Mouse (Mus musculus): Measurements from ENCODE around the gene A430078G23Rik.
"Not testable (repeated sequence)": the region's sequence is repeated elsewhere in the genome, so short reads cannot be mapped to it uniquely, and the experiment has no call there.

Gene A430078G23Rik

DNA sequence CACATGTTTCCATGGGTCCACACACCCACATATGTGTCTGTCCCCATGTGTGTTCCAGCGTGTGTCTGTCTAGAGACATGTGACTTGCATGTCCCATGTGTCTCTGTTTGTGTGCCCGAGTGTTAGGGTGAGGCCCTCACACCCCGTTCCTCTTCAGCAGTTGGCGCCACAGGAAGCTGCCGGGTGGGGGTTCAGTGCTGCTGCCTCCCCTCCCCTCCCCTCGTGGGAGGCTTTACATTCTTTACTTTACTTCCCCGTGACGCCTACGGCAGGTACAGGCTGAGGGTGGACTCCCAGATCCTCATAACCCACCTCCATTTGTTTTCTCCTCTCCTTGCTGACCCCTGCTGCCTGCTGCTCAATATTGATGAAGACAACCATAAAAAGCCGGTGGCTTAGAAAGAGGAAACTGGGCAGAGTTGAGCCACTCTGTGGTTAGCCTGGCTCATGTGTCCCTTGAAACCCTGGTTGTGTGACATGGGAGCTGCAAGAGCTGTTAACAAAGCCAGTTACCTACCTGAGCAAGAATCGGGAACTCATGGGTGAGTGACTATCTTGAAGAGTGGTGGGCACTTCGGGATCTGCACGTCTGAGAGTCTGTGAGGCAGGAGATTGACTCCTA, at the start of gene A430078G23Rik:
Gene A430078G23Rik, plus strand, starts transcription at position 227 of the 622 bp plus-strand sequence.
- no peak for DNase-seq (ENCODE audit: low read depth, low spot score)

DNA sequence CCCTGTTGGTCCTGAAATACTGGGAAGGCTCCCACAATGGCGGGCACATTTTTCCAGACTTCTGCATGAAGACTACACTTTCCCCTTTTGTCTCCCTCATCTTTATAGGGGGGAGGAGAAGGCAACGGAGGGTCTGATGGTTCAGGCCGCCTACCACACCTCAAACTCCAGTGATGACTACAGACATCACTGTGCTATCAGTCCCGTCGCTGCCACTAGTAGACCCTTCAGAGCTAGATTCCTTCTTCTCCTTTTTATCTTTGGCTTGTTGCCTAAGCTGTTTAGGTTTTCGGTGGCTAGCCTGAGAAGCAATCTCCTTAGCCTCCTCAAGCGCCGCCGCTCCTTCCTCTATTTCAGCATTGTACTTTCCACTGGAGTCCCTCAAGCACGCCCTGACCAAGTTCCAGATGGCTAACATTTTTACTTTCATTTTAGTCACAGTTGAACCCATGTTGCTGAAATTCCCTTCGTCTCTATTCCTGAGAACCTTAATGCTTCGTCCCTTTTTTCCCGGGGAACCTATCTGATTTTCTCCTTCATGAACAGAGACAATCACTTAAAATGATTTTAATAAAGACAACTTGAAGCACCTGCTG, 44.9 kb upstream of the A430078G23Rik start:
- DNase-seq (ENCODE audit: low read depth, low spot score), result not testable (repeated sequence)

DNA sequence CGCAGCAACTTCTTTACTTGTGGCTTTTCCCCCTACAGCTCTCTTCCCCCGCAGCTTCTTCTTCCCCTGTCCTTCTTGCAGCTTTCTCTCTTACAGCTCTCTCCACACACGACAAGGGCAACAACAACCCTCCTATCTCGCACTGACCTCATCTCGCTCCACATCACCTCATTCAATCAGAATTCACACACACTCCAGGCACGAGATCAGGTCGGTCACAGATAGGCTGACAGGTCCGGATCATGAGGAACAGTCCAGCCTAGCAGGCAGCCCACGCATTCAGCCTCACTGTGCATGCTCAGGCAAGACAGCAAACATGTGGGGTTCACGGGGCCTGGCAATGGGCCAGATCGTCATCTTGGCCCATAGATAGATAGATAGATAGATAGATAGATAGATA, 43.6 kb upstream of the A430078G23Rik start:
- DNase-seq (ENCODE audit: low read depth, low spot score), result no peak

DNA sequence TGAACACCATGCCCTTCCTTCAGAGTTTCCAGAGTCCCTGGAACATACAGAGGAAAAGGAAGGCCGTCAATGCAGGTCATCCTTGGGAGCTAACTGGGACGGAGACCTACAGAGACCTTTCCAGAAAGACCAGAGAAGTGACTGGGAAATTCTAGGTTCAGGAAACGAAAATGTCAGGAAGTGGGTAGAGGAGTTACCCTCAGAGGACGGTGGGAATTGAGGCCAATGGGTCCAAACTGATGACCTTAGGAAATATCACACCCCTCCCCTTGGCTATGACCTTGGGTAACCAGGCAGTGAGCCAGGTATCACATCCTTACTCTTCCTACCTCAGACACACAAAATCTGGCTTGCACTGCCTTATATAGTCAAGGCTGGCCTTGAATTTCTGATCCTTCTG, 41.7 kb upstream of the A430078G23Rik start:
- DNase-seq (ENCODE audit: low read depth, low spot score), result no peak

DNA sequence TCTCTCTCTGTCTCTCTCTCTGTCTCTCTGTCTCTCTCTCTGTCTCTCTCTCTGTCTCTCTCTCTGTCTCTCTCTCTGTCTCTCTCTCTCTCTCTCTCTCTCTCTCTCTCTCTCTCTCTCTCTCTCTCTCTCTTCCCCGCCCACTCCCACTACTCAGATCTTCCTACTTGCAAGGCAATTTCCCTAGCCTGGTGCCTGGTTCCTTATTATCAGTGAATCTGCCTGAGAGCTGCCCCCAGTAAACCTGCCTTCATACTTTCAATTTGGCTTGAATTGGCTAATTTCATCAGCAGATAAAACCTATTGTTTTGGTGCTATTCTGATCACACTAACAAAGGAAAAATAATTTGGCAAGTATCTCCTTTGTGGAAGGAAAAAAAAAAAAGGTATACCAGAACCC, 39.8 kb upstream of the A430078G23Rik start:
- not testable (repeated sequence) for DNase-seq (ENCODE audit: low read depth, low spot score)

DNA sequence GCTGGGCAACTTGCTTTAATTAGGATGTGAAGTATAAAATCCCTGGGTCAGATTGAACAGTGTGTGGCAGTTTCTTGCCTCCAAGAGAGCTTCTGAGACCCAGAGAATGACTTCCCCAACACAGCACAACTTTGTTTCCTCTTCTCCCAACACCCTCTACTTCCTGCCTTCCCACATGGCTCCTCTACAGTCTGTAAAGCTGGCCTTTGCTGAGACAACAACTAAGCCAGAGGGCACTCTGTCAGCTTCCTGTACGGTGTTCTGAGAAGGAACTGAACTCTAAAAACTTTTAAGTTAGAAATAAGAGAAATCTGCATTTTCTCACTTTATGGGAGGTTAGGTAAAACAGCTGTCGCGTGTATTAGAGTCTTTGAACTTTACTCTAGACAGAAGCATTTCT, 39.4 kb upstream of the A430078G23Rik start:
- DNase-seq (ENCODE audit: low read depth, low spot score), result no peak

DNA sequence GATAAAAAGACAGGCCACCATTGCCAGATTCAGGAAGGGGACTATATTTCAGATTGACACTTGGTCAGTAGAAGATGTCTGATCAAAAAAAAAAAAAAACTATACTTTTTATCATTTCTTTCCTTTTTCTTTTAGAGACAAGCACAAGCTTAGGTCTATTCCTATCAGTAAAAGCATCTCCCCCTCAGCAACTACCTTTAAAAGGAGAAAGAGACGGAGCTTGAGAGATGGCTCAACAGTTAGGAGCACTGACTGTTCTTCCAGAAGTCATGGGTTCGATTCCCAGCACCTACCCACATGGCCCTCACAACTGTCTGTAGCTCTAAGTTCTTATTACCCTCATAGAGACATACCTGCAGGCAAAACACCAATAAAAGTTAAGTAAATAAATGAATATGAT, 38.9 kb upstream of the A430078G23Rik start:
- no peak for DNase-seq (ENCODE audit: low read depth, low spot score)

DNA sequence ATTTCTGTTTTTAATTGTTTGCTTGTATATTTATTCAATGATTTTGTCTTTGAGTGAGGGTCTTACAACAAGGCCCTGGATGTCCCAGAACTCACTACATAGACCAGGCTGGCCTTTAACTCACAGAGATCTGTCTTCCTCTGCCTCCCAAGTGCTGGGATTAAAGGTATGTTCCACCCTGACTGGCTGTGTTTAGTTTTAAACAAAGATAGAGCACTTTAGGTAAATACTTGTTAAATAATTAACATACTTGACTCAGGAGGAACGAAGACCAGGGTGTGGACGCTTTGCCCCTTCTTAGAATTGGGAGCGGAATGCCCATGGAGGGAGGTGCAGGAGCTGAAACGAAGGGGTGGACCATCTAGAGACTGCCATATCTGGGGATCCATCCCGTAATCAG, 36.6 kb upstream of the A430078G23Rik start:
- no peak for DNase-seq (ENCODE audit: low read depth, low spot score)

DNA sequence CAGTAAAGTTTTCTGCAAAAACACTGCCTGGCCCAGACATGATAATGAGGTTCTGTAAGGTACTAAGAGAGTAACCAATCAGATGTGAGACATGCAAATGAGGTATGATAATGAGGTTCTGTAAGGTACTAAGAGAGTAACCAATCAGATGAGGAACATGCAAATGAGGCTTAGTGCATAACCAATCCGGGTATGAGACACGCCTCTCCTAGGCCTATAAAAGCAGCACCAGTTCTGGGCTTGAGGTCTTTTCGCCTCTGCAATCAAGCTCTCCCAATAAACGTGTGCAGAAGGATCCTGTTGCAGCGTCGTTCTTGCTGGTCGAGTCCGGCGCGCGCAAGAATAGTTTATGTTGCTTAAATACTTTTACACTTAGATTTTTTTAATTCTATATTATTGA, 33.9 kb upstream of the A430078G23Rik start:
- DNase-seq (ENCODE audit: low read depth, low spot score), result not testable (repeated sequence)

DNA sequence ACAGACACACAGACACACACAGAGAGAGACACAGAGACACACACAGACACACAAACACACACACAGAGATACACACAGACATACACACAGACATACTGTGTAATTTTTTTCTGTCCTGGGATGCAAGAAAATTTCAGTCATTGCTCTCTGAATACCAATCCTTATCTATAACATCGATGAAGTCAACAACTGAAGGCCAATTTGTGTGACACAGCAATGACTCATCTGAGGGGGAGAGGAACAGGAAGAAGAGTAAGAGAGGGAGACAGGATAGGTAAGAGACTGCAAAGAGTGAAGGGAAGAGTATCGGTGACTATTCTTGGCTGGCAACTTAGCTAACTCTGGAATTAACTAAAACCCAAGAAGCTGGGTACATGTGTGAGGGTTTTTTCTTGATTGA, 29.0 kb upstream of the A430078G23Rik start:
- no peak for DNase-seq (ENCODE audit: low read depth, low spot score)

DNA sequence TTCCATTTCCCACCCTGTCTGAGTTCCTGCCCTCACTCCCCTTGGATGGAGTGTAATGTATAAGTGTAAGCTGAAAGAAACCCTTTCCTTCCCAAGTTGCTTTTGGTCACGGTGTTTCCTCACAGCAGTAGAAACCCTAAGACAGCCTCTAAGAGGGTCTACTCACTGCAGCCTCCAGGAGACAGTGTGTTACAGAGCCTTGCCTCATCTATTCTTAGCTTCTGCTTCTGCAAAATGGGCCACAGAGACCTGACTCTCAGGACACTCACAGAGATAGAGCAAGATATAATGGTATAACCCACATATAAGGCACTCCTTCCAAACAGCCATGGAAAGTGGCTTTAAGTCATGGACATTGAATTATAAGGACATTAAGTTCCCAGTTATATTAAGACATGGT, 26.2 kb upstream of the A430078G23Rik start:
- DNase-seq (ENCODE audit: low read depth, low spot score), result no peak

DNA sequence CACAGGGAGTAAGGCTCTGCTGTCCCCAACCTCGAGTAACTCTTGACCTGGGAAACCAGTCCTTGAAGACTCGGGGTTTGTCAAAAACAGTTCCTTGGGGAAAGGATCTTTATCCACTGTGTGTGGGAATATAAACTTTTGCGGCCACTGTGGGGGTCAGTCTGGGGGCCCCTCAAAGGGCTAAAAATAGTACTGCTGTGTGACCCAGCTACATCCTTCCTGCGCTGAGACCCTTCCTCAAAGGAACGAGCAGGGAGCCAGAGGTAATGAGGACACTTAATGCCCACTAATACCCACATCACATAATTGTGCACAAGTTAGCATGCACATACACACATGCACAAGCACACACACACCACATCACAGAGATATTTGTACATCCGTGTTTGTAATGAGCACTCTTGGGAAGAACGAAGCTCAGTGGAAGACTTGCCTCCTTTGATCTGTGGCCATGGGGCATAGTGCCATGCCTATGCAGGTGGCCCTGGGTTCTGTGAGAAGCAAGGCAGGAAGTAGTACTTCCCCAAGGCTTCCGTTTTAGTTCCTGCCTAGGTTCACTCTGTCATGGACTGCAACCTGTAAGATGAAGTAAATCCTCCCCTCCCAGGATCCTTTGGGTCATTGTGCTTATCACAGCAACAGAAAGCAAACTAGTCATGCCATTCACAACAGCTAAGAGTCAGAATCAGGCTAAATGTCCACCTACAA, 25.5 kb upstream of the A430078G23Rik start:
- no peak for DNase-seq (ENCODE audit: low read depth, low spot score)

DNA sequence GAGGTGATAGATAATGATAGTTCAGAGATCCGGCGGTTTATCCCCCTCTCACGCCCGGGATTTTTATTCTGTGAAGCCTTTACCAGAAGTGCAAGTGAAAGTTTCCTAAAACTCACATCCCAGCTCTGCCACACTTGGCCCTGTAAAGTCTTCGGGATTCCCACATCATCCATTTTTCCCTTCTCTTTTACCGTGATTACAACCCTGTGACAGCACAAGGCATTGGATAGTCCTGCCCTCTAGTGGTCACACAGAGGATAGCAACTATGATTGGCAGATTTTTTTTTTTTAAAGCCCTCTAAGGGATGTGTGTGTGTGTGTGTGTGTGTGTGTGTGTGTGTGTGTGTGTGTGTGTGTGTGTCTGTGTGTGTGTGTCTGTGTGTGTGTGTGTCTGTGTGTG, 22.6 kb upstream of the A430078G23Rik start:
- peak; percentile 65 for DNase-seq (ENCODE audit: low read depth, low spot score)

DNA sequence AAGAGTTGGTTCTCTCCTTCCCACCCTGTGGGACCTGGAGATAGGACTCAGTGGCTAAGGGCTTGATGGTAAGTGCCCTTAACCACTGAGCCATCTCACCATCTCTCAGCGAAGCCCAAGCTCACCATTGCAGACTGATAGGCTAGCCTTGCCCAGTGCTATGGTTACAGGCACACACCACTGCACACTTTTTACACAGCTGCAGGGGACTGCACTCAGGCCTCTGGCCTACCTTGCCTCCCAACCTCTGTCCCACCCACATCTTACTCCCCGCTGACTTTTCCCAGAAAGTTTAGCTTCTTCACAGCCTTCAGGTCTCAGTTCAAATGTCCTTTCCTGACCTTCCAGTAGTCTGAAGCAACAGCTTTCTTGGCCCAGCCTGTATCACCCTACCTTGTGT, 21.5 kb upstream of the A430078G23Rik start:
- no peak for DNase-seq (ENCODE audit: low read depth, low spot score)

DNA sequence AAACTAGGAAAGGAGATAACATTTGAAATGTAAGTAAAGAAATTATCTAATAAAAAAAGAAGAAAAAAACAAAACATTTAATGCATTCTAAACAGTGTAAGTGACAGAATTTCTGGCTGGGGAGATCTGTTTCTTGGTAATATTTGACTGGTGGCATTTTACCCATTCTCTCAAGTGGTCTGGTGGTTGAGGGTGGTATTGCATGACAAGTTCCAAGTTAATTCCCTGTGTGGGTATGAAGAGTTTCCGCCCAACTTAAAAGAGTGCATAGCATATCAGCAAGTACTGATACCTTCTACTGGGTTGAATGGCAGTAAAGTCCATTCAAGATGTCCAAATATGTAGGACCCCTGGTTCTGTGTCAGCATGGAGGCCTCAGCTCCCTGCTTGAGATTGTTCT, 17.3 kb upstream of the A430078G23Rik start:
- DNase-seq (ENCODE audit: low read depth, low spot score), result peak; percentile 47

DNA sequence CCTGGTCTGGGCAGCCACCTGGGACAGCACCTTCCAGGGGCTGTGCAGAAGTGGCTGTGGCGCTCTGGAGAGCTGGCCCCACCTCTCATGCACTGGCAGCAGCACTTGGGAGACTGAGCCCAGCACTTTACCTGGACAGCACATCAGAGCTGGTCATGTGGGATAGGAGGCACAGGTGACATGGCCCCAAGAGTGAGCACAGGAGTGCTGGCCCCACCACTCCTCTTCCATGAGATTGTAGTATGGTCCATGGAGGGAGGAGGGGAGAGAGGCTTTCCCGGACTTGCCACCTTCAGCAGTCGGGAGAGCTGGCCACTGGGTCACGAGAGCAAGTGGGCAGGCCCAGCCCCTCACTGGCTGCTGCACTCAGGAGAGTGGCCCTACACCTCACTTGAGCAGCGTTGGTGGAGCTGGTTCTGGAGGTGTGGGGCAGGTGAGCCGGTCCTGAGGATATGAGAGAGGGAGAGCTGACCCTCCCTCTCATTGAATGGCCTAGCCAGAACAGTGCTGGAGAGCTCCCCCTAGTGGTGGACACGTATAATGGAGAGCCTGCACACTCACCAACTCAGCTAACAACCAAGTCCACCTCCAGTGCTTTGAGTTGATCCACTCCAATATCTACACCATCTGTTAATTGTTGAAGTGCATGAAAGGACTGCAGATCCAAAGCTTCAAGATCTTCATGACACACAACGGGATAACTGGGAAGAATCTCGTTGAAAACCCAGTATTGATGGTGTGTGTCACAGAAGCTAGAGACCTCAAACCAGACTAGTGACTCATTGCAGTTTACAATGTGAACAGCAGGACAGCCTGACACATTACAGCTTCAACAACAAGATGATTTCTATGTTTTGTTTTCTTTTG, 16.3 kb upstream of the A430078G23Rik start:
- DNase-seq (ENCODE audit: low read depth, low spot score), result peak; percentile 78

DNA sequence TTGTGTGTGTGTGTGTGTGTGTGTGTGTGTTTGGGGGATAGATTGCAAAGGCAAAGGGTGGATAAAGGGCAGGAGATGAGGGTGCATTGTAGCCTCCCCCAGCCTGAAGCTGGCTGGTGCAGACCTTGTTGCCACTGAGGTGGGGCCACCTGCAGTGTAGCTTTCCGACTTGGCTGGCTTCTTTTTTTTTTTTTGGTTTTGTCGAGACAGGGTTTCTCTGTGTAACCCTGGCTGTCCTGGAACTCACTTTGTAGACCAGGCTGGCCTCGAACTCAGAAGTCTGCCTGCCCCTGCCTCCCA, 15.7 kb upstream of the A430078G23Rik start:
- not testable (repeated sequence) for DNase-seq (ENCODE audit: low read depth, low spot score)

DNA sequence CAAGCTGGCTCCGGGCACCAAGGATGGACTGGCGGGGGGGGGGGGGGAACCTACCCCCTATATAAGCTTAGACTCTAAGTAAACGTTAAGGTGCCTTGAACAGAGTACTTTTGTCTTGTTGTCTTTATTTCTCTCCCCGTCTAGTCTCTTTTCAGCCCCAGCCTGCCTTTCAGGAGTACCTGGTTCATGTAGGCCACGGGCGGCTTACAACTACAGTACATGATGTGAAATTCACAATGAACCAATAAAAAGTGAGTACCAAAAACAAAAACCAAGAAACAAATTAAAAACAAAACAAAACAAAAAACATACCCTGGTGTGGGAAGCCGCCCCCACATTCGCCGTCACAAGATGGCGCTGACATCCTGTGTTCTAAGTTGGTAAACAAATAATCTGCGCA, 15.2 kb upstream of the A430078G23Rik start:
- no peak for DNase-seq (ENCODE audit: low read depth, low spot score)

DNA sequence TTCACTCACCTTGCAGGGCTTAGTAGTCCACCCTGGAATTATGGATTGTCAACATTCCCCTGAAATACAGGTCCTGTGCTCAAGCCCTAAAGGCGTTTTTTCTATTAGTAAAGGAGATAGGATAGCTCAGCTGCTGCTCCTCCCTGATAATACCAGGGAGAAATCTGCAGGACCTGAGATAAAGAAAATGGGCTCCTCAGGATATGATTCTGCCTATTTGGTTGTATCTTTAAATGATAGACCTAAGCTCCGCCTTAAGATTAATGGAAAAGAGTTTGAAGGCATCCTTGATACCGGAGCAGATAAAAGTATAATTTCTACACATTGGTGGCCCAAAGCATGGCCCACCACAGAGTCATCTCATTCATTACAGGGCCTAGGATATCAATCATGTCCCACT, 12.5 kb upstream of the A430078G23Rik start:
- DNase-seq (ENCODE audit: low read depth, low spot score), result not testable (repeated sequence)

DNA sequence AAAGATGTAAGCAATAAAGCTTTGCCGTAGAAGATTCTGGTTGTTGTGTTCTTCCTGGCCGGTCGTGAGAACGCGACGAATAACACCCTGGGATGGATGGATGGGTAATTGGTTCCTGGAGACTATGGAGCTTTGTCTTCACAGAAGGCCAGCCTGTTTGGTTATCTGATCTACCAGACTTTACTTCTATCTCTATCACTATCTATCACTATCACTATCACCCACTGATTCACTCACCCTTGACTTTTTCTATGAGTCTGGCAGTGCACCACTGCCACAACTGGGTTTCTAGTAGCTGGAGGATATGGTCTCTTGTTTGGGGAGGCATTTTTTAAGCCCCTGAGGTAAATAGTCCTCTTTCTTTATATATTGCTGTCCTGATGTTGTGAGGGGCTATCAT, 7.9 kb upstream of the A430078G23Rik start:
- DNase-seq (ENCODE audit: low read depth, low spot score), result no peak

DNA sequence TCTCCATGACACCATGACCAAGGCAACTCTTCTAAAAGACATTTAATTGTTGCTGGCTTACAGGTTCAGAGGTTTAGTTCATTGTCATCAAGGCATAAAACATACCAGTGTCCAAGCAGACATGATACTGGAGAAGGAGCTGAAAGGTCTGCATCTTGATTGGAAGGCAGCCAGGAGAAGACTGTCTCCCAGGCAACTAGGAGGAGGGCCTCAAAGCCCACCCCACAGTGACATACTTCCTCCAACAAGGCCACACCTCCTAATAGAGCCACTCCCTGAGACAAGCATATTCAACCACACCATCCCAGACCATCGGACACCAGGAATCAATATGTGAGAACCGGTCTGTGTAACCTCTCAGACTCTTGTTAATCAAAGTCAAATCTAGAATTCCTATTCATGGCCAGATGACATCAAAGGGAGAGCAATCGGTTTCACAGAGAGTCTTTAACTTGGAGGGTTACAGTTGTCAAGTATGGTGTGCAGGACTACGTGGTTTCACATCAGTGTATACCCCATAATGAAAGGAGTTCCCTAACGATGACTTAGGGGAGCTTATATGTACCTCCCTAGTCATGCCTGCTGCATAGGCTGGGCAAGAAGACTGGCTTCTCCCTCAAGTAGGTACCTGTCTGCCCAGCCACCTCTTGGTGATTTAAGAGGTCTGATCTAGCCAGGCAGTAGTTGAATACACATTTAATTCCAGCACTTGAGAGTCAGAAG, 6.4 kb upstream of the A430078G23Rik start:
- DNase-seq (ENCODE audit: low read depth, low spot score), result peak; percentile 32

All from R1 (cell line).